Mouse (Mus musculus) regulatory T cell (primary cell): Measurements from ENCODE around the gene Nudt22.

ENCODE experiments used
- in situ Hi-C: fragments of 300-600 bp; cut with MboI, MseI; formaldehyde crosslinking; loops from one replicate; pipeline ENCODE4 v1.15.1; 2025; ENCODE audit warnings: high pct_unique_total_duplicates

The Nudt22 gene

DNA sequence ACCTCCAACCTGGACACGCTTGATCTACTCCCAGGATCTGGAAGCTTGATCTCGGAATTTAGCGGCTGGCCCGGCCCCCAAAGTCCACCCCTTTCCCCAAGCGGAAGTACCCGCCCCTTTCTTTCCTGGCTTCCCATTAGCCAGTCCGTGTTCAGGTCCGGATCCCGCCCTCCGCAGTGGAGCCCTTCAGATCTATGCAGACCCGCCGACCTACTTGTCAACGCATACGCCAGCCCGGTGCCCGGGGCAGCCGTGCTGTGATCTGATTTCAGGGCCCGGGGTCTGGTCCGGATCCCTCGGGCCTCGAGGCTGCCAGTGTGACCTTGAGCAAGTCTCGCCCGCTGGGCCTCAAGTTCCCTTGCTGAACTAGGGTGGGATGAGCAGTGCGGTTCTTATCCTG, at the start of gene Nudt22, which contains the start of gene Trpt1:
Gene Nudt22, minus strand, starts transcription at position 112 of the 400 bp plus-strand sequence.
Gene Trpt1, plus strand, starts transcription at position 126 of the 400 bp plus-strand sequence.
- in situ Hi-C loops = no loop called here

DNA sequence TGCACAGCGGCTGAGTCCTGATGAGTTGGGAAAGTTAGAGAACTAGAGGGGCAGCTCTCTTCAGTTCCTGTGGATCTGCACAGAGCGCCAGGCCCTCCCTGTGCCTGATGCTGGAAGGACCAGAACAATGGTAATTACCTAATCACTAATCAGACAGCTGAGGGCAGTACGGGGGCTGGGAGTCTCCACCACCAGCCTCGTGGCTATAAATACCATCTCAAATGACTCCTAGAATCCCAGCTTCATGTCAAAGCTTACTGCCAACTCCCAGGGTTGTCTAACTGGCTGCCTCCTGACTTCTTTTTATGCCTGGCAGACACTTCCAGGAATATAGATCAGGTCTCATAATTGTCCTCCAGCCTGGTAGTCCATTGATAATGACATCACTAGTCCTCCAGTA, 48.8 kb upstream of the Nudt22 start:
- in situ Hi-C loops = loop anchor here (25.0 kb wide), 1 partner anchor 1743 kb away; the partner anchor contains the start of genes Polr2g and Taf6l

DNA sequence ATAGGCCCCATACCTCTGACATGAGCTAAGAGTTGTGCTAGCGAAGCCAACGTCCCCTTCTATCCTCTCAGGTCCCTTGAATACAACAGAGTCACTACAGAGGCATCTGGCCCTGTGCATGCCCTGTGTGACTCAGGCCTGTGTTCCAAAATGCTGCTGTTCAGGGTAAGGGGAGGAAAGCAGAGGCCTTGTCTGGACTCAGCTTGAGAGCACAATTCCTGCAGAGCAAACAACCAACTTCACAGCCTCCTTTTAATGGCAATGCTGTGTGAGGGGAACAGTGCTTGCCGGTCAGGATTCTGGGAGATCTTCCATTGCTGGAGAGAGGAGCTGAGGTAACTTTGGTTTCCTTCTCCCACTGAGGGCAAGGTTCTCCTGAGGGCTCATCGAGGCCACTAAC, 48.4 kb upstream of the Nudt22 start:
- in situ Hi-C loops = loop anchor here (25.0 kb wide), 1 partner anchor 1743 kb away; the partner anchor contains the start of genes Polr2g and Taf6l

DNA sequence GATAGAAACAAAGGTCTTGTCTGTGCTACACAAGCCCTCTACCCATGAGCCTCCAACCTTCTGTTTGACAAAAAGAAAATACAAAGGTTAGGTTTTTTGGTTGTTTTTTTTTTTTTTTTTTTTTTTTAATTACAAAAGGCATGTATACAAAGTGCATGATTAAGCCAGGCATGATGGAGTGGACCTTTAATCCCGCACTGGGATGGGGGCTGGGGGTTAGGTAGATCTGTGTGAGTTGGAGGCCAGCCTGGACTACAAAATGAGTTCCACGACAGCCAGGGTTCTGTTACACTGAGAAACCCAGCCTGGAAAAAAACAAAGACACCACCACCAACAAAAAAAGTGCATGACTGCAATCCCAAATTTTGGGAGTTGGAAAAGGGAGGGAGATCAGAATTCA, 45.3 kb upstream of the Nudt22 start:
- in situ Hi-C loops = loop anchor here (25.0 kb wide), 1 partner anchor 1746 kb away; the partner anchor contains the start of genes Polr2g and Taf6l

DNA sequence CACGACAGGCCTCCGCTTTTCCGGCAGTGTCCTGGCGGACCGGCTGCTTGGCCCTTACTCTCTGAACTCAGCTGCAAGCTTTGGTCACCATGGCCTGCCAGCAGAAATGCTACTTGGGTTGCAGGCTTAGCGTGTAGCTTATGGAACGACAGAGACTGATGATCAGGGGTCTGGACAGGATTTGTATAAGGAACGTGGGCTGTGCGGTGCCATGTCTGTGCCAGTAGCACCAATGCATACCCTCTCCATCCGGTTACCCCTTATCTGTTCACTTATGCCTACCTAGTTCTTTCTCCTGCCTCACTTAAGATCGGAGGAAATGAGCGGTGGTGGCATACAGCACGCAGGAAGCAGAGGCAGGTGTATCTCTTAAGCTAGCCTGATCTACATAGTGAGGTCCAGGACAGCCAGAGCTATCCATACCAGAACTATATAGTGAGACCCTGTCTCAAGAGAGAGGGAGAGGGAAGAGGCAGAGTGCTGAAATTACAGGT, 44.8 kb upstream of the Nudt22 start:
- in situ Hi-C loops = loop anchor here (25.0 kb wide), 1 partner anchor 1747 kb away; the partner anchor contains the start of genes Polr2g and Taf6l

DNA sequence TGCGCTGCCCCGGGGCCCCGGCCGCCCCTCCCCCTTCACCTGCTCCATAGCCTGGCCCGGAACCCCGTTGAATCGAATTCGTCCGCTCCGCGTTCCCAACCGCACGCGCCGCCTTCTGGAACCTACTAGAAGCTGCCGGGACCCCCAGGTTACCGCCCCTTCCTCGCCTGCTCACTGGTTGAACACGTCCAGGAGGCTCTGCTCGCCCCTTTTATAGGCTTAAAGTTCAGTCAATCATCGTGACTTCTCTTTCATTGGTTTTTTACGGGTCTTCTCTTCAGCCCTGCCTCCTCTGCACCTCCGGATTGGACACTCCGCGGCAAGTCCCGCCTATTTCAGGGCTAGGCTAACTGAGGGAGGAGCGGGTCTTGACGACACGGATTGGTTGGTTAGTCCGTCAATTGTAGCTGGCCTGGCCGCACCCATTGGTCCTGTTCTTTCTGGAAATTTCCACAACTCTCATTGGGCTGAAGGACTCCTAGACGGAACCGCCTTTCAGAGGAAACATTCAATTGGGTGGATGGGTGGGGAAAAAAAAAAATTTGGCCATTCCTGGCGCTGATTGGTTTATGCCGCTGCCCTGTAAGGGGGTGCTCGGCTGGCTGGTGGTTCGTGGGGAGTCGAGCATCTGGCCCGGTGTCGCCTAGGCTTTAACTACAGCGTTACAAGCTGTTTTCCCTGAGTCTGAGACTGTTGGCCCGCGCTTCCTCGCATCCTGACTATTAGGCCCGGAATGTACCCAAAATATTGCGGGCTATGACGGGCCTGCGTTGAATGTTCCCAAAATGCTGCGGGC, 44.1 kb upstream of the Nudt22 start, which contains the start of gene Stip1:
Gene Stip1, minus strand, starts transcription at position 127 of the 796 bp plus-strand sequence.
- in situ Hi-C loops = loop anchor here (25.0 kb wide), 1 partner anchor 1747 kb away; the partner anchor contains the start of genes Polr2g and Taf6l

DNA sequence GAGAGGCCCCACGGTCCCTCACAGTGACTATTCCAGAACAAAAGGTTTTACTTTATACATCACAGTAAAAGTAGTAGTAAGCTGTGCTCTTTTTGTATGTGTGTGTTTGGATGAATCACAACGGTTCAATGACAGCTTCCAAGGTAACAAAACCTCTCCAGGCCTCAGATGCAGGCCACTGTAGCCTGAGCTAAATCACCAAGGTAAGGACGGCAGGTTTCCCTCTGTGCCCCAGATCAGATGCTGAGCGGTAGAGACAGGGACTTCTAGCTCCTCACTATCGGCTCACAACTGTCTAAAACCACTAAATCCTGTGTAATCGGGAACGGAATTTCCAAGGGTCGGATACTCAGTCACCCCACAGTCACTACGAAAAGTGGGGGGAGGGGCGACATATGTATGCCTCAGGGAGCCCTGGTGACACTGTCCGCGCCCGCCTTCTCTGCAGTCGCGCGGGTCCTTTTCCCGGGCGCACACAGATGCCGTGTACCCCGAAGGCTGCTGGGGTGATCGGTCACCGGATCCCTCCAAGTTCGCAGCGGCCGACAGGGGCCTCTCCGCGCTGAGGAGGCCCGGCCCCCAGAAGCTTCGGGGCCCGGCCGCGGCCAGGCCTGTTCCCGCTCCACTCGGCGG, 43.3 kb upstream of the Nudt22 start:
- in situ Hi-C loops = loop anchor here (25.0 kb wide), 1 partner anchor 1748 kb away; the partner anchor contains the start of genes Polr2g and Taf6l

DNA sequence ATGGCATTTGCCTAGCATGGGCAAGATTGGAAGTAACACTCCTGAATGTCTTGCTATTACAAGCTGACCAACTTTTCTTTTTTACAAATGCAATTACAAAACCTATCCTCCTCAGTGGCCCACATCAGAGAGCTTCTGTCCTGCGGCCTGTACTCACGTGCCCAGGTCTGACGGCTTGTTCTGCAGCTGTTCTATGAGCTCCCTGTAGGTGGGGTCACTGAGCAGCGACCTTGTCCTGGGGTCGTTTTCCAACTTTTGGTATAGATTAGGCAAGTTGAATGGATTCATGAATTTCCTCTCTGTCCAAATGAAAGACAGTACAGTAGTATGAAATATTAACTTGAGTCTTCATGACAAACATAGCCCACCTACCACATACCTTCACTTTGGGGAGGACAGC, 38.1 kb upstream of the Nudt22 start:
- in situ Hi-C loops = loop anchor here (25.0 kb wide), 1 partner anchor 1753 kb away; the partner anchor contains the start of genes Polr2g and Taf6l

DNA sequence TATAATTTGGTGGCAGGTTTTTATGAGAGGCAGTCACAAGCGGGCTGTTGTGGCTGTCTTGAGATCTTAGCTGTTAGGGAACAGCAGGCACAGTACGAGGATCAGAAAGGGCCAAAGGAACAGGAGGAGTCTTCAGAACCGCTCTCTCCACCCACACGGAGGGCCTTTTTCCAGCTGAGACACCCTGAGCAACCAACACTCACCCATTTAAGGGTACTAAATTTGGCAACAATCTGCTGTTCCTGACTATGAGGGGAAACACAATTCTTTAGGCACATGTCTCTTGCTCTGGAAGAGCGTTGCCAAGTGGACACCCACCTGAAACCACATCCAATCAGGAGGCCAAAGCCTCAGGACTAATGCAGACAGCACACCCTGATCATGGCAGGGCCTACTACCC, 33.6 kb upstream of the Nudt22 start:
- in situ Hi-C loops = loop anchor here (10.0 to 25.0 kb wide), 2 partner anchors 1758 to 1875 kb away; partner anchors contain the start of genes Polr2g and Taf6l

DNA sequence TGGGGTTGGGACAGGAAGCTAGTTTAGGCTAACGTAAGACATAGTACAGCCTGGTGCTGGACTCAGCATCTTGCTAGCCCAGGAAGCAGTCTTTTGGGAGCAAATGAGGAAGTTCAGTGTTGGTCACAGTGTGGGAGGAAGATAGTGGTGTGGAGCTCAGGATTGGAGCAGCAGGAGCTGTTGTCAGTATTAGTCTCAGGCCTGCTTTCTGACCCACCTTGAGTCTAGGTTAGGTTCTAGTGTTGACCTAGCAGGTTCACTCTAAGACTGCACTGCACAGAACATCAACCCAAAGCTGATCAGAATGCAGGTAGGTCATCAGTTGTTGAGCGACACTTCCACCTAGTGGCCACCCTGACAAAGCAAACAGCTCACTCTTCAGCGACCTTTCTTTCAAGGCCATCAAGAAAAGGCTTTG, 24.3 kb upstream of the Nudt22 start:
- in situ Hi-C loops = loop anchor here (5.0 to 10.0 kb wide), 2 partner anchors 148 to 1885 kb away; no protein-coding TSS in a partner anchor

DNA sequence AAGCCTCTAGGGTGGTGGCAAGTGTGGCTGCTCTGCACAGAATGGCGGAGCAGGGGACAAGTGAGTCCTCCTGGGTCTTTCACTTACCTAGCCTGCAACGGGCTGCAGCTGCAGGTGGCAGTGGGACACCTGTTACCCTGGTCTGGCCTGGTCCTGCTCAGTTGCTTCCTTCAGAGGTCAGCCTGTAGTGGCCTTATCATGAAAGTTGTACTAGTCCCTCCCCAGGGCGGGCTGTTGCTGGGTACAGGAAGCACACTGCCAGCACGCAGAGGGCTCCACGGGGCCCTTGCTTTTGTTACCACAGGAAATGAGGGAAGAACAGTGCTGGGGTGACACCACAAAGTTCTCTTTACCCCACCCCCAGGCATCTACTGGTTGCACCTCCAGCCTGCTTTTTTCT, 23.3 kb upstream of the Nudt22 start, which contains the start of gene Fermt3:
Gene Fermt3, minus strand, starts transcription at position 279 of the 400 bp plus-strand sequence.
- in situ Hi-C loops = loop anchor here (5.0 kb wide), 1 partner anchor 82 kb away; no protein-coding TSS in a partner anchor

DNA sequence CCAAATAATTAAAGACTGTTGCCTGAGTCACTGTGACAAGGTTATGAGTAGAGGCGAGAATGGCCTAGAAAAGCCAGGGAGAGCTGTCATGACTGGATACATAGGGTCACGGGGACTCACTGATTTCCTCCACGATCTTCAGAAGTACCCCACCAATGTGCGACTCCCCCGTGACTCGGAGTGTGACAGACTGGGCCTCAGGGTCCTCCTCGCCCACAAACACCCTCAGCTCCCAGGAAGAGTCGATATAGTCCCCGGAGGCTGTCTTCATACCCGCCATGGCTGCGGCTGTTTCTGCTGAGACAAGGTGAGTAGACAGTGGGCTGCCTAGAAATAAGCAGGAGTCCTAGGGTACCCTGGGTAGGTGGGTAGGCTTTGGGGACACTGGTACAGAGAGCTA, 22.6 kb upstream of the Nudt22 start:
- in situ Hi-C loops = loop anchor here (5.0 kb wide), 1 partner anchor 81 kb away; no protein-coding TSS in a partner anchor

DNA sequence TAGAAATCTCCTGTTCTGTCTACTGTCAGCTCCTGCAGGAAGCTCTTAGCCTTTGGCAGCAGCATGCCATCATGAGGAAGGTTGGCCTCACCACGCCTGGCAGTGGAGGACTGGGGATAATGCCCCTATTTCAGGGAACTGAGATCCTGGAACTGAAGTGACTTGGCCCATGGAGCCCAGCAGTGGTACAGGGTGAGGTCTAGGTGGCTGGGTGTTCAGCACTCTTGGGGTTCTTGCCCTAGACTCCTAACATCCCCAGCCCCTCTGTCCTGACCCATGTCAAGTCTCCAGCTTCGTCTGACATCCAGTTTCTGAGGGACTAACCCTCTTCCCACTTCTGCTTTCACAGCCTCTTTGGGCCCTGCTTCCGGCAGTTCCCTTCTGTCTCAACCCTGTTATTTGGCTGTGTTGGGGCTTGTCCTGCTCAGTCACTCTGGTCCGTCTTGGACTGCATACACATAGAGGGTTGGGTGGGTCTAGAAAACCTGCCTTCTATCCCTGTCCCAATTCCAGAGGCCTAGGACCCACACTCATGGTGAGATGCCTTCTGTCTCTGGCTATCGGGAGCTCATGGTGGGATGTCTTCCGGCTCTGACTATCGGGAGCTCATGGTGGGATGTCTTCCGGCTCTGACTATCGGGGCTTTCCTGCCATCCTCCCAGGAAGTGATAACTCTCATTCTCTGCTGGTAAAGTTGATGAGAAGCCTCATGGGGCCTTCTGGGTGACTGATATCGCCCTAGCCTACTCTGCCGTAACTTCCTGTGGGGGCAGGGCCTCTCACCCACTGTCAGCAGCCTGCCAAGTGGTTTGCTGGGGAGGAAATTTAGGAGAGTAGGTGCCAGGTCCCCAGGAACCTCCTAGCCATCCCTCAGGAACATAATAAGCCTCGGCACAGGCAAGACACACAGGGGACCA, 21.9 kb upstream of the Nudt22 start:
- in situ Hi-C loops = loop anchor here (5.0 kb wide), 1 partner anchor 80 kb away; no protein-coding TSS in a partner anchor

DNA sequence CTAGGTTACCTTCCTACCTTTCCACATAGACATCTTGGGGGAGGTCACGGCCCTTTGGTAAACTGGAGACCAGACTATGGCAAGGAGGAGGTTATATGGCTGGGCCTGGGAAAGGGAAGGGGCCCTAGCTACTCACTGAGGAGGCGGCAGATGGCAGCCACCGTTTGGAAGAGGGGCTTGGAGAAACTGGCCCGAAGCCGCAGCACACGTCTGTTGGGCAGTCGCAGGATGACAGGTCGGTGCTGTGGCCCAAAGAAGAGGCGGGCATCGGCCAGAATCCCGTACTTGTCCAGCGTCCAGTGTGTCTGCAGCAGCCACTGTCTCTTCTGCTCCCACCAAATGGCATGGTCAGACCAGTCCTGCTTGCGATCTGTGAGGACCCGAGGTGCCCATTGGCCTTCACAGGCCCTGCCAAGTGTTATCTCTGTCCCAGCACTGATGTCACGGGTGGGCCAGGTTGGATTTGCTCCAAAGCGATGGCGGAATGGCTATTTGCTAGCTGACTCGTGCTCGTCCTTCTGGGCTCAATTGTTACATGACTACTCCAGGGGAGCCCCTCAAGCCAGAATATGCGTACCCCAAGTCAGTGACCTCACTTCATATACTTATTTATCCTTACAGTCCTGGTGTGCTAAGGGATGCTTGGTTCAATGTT, 18.7 kb upstream of the Nudt22 start:
- in situ Hi-C loops = loop anchor here (5.0 kb wide), 1 partner anchor 77 kb away; no protein-coding TSS in a partner anchor

DNA sequence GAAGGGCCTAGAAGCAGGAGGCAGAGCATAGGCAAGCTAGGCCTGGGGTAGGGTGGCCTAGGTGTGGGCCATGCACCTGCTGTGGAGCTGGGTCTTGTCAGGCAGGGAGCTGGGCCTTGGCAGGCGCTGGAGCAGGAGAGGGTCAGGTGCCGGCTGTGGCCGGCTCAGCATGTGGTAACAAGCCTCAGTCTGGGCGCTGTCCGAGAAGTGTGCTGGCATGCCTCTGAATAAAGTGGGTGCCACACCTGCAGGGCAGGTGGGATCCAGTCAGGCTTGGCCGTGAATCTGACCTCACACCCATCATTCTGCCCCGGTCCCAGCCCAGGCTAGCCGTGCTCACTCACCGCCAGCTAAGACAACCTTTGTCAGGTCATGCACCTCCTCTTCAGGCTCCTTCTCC, 18.1 kb upstream of the Nudt22 start:
- in situ Hi-C loops = no loop called here

DNA sequence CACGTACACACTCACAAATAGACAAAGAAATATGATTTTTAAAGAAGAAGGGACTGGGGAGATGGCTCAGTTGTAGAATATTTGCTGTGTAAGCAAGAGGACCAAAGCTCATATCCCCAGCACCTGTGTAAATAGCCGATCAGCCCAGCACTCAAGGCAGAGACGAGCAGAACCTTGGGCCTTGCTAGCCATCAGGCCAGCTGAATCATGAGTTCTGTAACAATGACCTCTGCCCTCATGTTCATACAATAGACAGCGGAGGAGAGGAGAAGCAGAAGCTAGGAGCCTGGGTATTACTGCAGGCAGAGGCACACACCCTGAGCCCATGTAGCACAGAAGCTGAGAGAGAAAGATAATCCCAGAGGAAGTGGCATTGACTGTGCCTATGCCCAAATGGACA, 16.5 kb upstream of the Nudt22 start:
- in situ Hi-C loops = no loop called here

DNA sequence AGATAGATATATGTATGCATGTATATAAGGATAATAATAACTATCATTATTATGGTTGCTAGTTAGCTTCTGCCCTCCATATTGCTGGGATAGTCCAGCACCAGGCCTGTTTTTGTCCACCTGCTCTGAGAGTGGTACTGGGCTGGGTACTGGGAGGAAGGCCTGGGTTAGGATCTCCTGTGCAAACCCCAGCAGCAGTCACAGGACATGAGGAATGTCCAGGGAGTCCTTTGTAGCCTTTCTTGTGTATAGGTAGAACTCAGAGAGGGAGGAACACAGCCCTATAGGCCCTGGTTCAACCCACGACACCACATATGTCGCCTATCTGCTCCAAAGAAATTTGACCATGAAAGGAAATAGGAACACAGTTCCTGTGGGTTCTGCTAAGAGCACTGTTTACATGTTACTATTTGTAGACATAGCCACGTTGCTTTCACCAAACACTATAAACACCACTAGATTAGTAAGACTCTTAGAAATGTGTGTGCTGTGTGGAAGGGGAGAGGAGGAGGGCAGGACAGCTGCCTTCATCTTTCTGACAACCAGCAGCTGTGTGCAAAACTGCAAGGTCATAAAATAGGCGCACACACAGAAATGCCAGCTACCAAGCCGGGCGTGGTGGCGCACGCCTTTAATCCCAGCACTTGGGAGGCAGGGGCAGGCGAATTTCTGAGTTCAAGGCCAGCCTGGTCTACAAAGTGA, 11.1 kb upstream of the Nudt22 start:
- in situ Hi-C loops = no loop called here

DNA sequence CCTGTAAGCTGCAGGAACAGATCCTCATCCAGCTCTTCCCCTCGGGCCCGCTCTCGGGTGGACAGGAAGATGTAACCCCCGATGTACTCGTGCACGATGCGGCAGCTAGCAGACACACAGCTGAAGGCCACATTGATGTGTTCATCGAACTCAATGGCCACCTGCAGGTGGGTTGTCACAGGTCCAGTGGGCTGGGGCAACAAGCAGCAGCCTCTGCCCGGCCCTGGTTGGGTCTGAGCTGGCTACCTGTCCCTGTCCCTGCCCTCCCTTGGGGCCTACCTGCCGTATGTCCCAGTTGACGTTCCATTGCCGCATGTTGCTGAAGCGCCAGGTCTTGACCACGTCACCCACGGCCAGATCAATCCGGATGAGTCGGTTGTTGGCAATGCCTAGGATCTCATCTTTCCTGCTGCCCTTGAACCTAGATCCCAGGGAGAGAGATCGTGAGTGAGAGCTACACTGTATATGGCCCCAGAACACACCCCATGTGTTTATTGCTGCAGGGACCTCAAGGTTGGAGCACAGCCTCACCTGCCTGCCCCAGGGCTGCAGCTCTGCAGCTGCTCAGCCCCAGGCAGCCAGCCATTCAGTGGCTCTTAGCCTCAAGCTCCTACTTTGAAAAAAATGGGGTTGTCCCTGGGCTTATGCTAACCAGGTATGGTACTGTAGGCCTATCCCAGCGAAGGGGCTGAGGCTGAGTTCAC, 3.6 kb upstream of the Nudt22 start:
- in situ Hi-C loops = no loop called here
